Mouse (Mus musculus): ENCODE measurements around the gene Rbp7. TPM values are rescaled to one million over a fixed set of nuclear protein-coding genes. Genes with fewer than 3 reads are reported as not detected.

The Rbp7 gene
- total and polyA plus RNA-seq, 3 experiments: not detected

GRCm38 (mm10) chr4:149429592-149429991, 25.2 kb downstream of the Rbp7 start:
- in situ Hi-C loops (cut with MboI; ENCODE audit: low pct_ligation_motif_present, low pct_unique_long_range_greater_than_20kb, low sequenced_read_pairs): no loop called here
- TF ChIP-seq GABPA (IDR thresholded peaks at IDR 0.05; ENCODE audit: insufficient replicate concordance, low read depth, low read length): no peak
- TF ChIP-seq NELFE (IDR thresholded peaks at IDR 0.05; ENCODE audit: low read depth, low read length): no peak
- TF ChIP-seq UBTF (IDR thresholded peaks at IDR 0.05; ENCODE audit: low read depth, low read length): no peak
- no peak for TF ChIP-seq CHD2 (IDR thresholded peaks at IDR 0.05; ENCODE audit: low read length)
- TF ChIP-seq NRF1 (IDR thresholded peaks at IDR 0.05; ENCODE audit: low read depth, low read length): no peak
- TF ChIP-seq ELF1 (IDR thresholded peaks at IDR 0.05; ENCODE audit: low read depth, low read length): no peak
- TF ChIP-seq E2F4 (IDR thresholded peaks at IDR 0.05; ENCODE audit: insufficient replicate concordance, low read depth, low read length): no peak
- no peak for TF ChIP-seq CTCF (conservative IDR thresholded peaks at IDR 0.05 in 1 of 2, IDR thresholded peaks at IDR 0.05 in 1 of 2; ENCODE audit: low read depth in 2 of 2, low read length in 2 of 2)
- TF ChIP-seq CHD1 (IDR thresholded peaks at IDR 0.05; ENCODE audit: low read depth, low read length): no peak
- no peak for TF ChIP-seq JUN (IDR thresholded peaks at IDR 0.05; ENCODE audit: insufficient read depth, low read depth, low read length)
- TF ChIP-seq ETS1 (conservative IDR thresholded peaks at IDR 0.05; ENCODE audit: low read depth, low read length): no peak
- no peak for TF ChIP-seq MAFK (IDR thresholded peaks at IDR 0.05; ENCODE audit: insufficient replicate concordance, low read length)
- no peak for TF ChIP-seq MAX (IDR thresholded peaks at IDR 0.05; ENCODE audit: low read length)
- no peak for TF ChIP-seq SIN3A (IDR thresholded peaks at IDR 0.05; ENCODE audit: low read length)
- TF ChIP-seq USF1 (IDR thresholded peaks at IDR 0.05; ENCODE audit: low read depth, low read length): no peak
- no peak for TF ChIP-seq JUND (conservative IDR thresholded peaks at IDR 0.05; ENCODE audit: low read depth, low read length)
- no peak for TF ChIP-seq MXI1 (IDR thresholded peaks at IDR 0.05; ENCODE audit: low read depth, low read length)
- Histone ChIP-seq H3K27ac (ENCODE audit: insufficient read depth, low read depth) (no peak overlapping the region), H3K9me3 (replicated peaks; ENCODE audit: low read length) (no peaks in the 10 kb centered on the region), H3K9ac (ENCODE audit: insufficient read depth, low read depth) (no peak overlapping the region), H3K79me2 (replicated peaks; ENCODE audit: control insufficient read depth, extremely low read depth, insufficient read depth, poor library complexity, severe bottlenecking) (peaks cover 15% of the 10 kb centered on the region), H3K27me3 (replicated peaks) (no peaks in the 10 kb centered on the region), H3K36me3 (replicated peaks in 1 of 2; ENCODE audit: control insufficient read depth in 1 of 2, insufficient read depth in 1 of 2, low read length in 1 of 2) (no peaks in the 10 kb centered on the region), H3K4me1 (ENCODE audit: control insufficient read depth in 1 of 2, insufficient read depth in 2 of 2) (peaks cover 0 to 3% of the 10 kb centered on the region in 2 experiments; a peak in 2 of 4 replicates), H3K4me2 (ENCODE audit: insufficient read depth, low read depth, poor library complexity, severe bottlenecking) (no peak overlapping the region), H3K4me3 (replicated peaks in 1 of 3; ENCODE audit: low read depth in 2 of 3, low read length in 2 of 3, poor library complexity in 1 of 3) (no peak overlapping the region)
- no peak for DNase-seq (ENCODE audit: extremely low read depth)
- dilution Hi-C loops (cut with MboI; ENCODE audit: extremely low pct_ligation_motif_present, extremely low pct_unique_long_range_greater_than_20kb, low sequenced_read_pairs): no loop called here

GRCm38 (mm10) chr4:149426325-149427199, 28.2 kb downstream of the Rbp7 start, which contains the start of gene Ube4b:
Gene Ube4b, minus strand, starts transcription at chr4:149426749.
- peak within 1 kb of the TSS; percentile 83 to 97 (median 91) for H3K4me3 ChIP-seq (replicated peaks in 1 of 3; ENCODE audit: low read depth in 2 of 3, low read length in 2 of 3, poor library complexity in 1 of 3)
- peaks cover 6 to 11% of the 10 kb centered on the region in 2 experiments for H3K36me3 ChIP-seq (replicated peaks in 1 of 2; ENCODE audit: control insufficient read depth in 1 of 2, insufficient read depth in 1 of 2, low read length in 1 of 2)
- H3K27ac ChIP-seq (ENCODE audit: insufficient read depth, low read depth): peak within 1 kb of the TSS; percentile 73
- H3K4me1 ChIP-seq (ENCODE audit: control insufficient read depth in 1 of 2, insufficient read depth in 2 of 2): peaks cover 2 to 5% of the 10 kb centered on the region in 2 experiments; a peak in 3 of 4 replicates
- peak within 1 kb of the TSS; percentile 74 for H3K9ac ChIP-seq (ENCODE audit: insufficient read depth, low read depth)
- H3K4me2 ChIP-seq (ENCODE audit: insufficient read depth, low read depth, poor library complexity, severe bottlenecking): peak within 1 kb of the TSS; percentile 65
- H3K9me3 ChIP-seq (replicated peaks; ENCODE audit: low read length): peaks cover 8% of the 10 kb centered on the region
- peaks cover 38% of the 10 kb centered on the region for H3K79me2 ChIP-seq (replicated peaks; ENCODE audit: control insufficient read depth, extremely low read depth, insufficient read depth, poor library complexity, severe bottlenecking)
- in situ Hi-C loops (cut with MboI; ENCODE audit: low pct_ligation_motif_present, low pct_unique_long_range_greater_than_20kb, low sequenced_read_pairs) (no loop called here), dilution Hi-C loops (cut with MboI; ENCODE audit: extremely low pct_ligation_motif_present, extremely low pct_unique_long_range_greater_than_20kb, low sequenced_read_pairs) (no loop called here)
- DNase-seq (ENCODE audit: extremely low read depth): peak; percentile 98
- H3K27me3 ChIP-seq (replicated peaks): no peaks in the 10 kb centered on the region
- TF ChIP-seq MAZ (IDR thresholded peaks at IDR 0.05; ENCODE audit: low read depth, low read length) (peak; percentile 87; the same call in 1 of the 2 replicates), JUND (conservative IDR thresholded peaks at IDR 0.05; ENCODE audit: low read depth, low read length) (no peak), ELF1 (IDR thresholded peaks at IDR 0.05; ENCODE audit: low read depth, low read length) (peak; percentile 75), E2F4 (IDR thresholded peaks at IDR 0.05; ENCODE audit: insufficient replicate concordance, low read depth, low read length) (no peak), KAT2A (IDR thresholded peaks at IDR 0.05; ENCODE audit: insufficient replicate concordance, low read length) (no peak), MEF2A (IDR thresholded peaks at IDR 0.05; ENCODE audit: borderline replicate concordance, low read depth, low read length) (no peak), TCF12 (IDR thresholded peaks at IDR 0.05; ENCODE audit: low read depth, low read length) (peak; percentile 77), POLR2AphosphoS2 (IDR thresholded peaks at IDR 0.05; ENCODE audit: low read depth, low read length) (no peak), NELFE (IDR thresholded peaks at IDR 0.05; ENCODE audit: low read depth, low read length) (peak; percentile 32; the same call in 1 of the 2 replicates), SIN3A (IDR thresholded peaks at IDR 0.05; ENCODE audit: low read length) (peak; percentile 63), USF1 (IDR thresholded peaks at IDR 0.05; ENCODE audit: low read depth, low read length) (peak; percentile 96), IRF4 (IDR thresholded peaks at IDR 0.05; ENCODE audit: low read depth, low read length) (peak; percentile 25; the same call in 1 of the 2 replicates), ZC3H11A (IDR thresholded peaks at IDR 0.05; ENCODE audit: low read depth, low read length) (no peak), BHLHE40 (IDR thresholded peaks at IDR 0.05; ENCODE audit: low read depth, low read length) (peak; percentile 91), MXI1 (IDR thresholded peaks at IDR 0.05; ENCODE audit: low read depth, low read length) (peak; percentile 5; the same call in 1 of the 2 replicates), MAFK (IDR thresholded peaks at IDR 0.05; ENCODE audit: insufficient replicate concordance, low read length) (no peak), HCFC1 (IDR thresholded peaks at IDR 0.05; ENCODE audit: low read depth, low read length) (peak; percentile 73), TBP (conservative IDR thresholded peaks at IDR 0.05; ENCODE audit: low read depth, low read length) (peak; percentile 66; the same call in 1 of the 2 replicates), CHD2 (IDR thresholded peaks at IDR 0.05; ENCODE audit: low read length) (peak; percentile 97), JUN (IDR thresholded peaks at IDR 0.05; ENCODE audit: insufficient read depth, low read depth, low read length) (no peak), RCOR1 (conservative IDR thresholded peaks at IDR 0.05; ENCODE audit: low read depth, low read length) (no peak)

Measured in CH12.LX (cell line).